Mouse (Mus musculus): ENCODE data around the gene Wrap73. TPM values are rescaled to one million over a fixed set of nuclear protein-coding genes. Genes with fewer than 3 reads are reported as not detected.

Wrap73 gene
- total RNA-seq, 2 experiments from 2014 or later = 33.8 to 36.0 TPM

DNA sequence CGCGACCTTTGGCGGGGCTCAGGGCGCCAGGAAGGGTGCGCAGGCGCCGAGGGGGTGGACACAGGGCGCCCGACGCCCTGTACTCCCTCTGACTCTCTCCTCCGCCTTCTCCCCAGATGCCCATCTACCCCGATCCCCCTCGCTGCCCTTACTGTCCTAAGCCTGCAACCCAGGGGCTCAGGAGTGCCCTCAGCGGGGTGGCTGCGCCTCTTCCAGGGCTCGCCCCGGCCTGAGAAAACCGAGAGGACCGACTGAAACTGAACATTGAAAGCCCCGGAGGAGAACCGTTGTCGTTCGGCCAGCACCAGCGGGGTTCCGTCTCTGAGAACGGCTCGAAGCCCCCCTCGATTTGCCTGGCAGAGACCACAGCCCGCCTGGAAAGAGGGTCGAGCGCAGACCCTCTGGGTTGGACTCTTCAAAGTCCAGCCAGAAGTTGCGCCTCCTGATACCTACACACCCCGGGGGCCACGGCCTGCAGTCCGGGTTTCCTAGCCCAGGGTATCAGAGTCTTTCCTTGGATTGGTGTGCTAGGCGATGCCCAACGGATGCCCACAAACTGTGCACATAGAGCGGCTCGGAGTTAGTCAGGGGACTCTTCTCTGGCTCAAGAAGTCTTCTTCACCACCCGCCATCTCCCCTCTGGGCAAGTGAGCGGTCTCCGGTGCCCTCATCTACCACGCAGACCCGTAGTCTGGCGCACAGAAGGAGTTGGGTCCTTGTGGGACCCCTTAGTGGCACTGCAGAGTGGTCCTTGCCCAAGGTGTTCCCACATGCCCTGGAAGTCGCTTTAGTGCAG lies 1.8 kb upstream of the Wrap73 start:
- DNase-seq = no peak

DNA sequence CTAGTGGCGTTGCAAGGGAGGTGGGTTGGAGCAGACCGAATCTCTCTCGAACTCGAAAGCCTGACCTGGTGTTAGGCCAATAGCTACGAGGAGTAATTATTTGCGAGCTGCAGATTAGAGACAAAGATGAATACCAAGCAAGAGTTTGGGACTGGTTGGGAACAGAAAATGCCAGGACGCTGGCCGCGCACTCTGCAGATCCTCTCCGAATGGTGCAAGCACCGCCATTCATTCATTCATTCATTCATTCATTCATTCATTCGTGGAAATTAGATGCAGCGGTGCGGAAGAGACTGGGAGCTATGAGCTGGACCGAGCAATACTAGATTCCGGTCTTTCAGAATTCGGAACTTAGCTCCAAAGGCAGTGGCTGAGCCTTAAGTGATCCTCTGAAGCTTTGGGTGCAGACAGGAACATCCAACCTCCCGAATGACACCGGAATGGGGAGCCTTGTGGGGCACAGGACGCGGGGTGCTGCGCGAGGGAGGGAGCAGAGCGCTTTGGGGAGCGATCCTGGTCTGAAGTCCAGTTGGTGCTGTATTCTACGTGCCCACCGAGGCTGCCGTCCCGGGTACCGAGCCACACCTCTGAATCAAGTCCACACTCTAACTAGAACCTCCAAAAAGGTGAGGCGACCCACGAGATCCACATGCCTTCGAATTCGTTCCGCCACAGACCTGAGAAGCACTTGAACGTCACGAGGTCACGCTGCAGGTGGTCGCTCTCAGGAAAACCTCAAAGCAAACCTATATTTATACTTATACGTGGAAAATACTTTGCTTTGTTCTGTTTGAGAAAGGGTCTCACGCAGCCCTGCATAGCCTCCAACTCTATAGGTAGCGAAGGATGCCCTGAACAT lies 934 bp upstream of the Wrap73 start:
- no peak for DNase-seq

DNA sequence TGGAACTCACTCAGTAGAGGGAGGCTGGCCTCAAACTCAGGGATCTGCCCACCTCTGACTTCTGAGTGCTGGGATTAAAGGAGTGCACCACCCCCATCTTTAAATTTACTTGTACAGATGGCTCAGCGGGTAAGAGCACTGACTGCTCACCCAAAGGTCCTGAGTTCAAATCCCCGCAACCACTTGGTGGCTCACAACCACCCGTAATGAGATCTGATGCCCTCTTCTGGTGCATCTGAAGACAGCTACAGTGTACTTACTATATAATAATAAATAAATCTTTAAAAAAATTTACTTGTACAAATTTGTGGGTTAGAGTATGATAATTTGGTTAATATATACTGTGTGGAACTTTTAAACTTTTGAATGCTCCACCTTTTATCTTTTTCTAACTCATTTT lies 2.5 kb downstream of the Wrap73 start:
- DNase-seq = no peak

DNA sequence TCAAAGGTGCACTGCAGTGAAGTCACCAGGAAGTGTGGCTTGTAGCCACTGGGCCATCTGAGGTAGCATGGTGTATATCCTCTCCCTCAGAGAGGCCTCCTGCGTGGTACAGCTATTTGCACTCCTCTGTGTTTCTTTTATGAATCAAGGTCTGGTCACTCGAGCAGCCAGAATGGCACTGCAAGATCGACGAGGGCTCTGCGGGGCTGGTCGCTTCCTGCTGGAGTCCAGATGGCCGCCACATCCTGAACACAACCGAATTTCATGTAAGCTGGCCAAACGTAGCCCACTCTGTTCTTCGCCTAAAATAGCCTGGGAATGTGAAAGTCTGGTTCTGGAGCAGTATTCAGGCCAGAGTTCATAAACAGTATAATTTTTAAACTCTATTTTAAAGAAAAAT lies 4.2 kb downstream of the Wrap73 start:
- DNase-seq = no peak

DNA sequence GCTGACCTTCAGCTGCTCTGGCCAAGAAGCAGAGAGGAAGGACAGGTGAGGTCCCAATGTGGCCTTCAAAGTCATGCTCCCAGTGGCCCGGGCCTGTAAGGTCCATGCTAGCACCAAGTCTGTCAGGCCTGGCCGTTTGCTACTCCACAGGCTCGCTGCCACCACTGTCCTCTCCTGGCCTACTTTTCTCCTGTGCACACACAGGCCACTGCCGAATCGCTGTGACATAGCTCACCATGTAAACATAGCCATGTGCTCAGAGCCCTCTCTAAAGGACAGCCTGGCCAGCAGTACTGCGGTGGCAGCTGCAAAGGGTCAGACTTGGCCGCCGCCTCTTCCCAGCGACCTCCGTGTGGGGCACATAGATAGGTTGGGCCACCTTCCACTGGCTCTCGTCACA lies 11.9 kb downstream of the Wrap73 start:
- no peak for DNase-seq

DNA sequence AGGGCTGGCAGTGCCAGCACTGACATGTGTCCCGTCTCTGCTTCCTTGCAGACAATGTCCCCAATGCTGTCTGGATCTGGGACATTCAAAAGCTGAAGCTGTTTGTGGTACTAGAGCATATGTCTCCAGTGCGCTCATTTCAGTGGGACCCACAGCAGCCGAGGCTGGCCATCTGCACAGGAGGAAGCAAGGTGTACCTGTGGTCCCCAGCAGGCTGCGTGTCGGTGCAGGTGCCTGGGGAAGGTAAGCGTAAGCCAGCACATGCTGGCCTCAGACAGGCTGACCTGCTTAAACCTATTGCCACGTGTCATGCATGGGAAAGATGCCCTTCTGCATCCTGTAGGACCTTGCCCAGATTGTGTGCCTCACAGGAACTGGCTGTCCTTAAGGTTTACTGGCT lies 13.9 kb downstream of the Wrap73 start:
- no peak for DNase-seq

DNA sequence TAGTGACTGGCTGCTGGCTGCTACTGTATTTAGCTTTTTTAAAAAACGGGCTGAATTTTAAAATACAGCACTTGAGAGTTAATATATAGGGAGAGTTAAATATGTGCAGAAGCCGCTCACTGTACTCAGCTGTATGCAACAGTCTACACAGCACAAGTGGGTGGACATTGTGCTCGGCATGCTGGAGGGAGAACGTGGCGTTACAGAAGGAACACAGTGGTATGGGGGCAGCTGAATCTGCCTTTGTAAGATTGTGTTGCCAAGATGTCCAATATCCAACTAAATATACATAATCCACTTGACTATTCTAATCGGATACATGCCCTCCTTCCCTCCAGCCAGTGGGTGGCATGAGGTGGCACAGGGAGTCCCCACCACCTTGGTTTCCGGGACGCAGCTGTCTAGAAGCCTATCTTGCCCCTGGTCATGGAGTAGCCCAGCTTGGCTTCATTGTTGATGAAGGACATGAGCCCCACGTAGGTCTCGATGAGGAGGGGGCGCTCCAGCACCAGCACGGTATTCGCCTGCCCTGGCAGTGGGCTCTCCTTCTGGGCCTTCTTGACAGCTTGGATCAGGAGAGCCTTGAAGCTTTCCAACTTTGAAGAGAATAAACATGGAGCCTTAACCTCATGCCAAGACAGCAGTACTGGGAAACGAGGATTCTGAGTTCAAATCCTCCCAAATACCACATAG lies 15.9 kb downstream of the Wrap73 start:
- DNase-seq = no peak

DNA sequence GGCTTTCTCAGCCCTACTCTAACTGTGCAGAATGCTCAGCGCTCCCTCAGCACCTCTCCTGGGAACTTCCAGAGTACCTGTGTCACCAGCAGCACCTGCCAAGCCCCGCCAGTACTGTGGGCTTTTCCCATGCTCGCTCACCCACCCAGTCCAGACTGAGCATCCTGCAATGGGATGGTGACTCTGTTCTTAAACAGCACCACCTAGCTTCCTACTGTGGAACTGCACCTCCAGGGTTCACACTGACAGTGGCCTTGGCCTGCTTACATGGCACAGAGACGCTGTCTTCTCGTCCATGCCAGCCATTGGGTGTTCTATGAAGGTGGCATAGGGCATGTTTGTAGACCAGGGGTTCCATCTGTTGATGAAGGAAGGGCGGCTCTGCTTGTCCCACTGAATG lies 16.8 kb downstream of the Wrap73 start:
- peak; percentile 72 to 78 for DNase-seq

DNA sequence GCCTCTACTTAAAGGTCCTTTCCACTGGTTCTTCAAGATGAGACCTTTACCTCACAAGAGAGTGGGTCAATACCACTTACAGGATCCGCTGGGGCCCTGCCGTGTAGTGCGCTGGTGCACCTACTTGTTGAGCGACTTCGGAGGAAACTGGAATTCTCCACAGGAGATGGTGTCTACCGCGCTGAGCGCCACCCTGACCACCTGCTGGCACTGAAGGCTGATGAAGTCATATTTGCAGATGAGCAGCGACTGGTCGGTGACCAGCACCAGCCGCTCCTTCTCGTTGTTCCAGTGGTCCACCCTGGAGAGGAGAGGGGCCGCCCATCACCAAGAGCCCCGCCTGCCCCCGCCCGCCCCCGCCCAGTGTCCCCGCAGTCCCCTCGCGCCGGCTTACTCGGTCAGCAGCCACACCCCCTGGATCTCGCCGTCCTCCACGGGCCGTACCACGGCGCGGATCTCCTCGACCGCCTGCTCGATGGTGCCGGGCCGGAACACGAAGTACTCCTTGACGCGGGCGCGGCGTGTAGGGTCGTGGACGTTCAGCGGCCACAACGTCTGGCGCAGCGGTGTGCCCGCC lies 17.9 kb downstream of the Wrap73 start:
- DNase-seq = no peak

DNA sequence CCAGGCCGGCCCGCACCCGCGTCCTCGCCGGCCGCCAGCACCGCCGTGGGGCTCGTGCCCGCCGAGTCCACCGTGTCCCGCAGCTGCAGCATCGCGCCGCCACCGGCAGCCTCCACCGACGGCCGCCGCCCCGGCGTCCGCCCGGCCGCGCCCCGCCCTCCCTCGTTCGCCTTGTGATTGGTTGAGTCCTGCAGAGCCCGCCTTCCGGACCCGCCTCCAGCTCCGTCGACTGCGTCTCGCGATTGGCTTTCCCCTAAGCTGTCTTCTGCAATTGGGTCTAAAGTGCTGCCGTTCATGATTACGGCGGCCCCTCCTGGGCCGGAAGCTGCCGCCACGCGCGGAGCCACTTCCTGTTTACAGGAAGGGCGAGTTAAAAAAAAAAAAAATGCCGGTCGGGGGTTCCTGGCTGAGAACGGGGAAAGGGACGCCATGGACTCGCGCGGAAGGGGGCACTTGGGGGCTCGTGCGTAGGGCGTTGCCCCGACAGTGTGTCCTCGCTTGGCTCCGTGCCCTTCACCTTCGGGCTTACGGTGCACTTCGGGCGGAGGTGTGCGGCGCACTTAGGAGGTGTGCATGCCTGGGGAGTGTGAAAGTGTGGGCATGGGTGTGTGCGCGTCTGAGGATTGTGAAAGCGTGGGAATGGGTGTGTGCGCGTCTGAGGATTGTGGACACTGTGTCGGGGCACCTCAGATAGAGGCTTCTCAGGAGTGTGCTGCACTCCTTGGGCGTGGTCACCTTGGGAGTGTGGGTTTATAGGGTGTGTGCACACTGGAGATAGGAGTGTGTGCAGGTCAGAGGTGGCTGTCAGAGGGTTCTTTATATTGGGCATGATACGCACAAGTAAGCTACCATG lies 18.6 kb downstream of the Wrap73 start, which contains the start of gene Tprgl:
Gene Tprgl (minus strand): TSS at position 129 of the 853 bp plus-strand sequence.
- peak; percentile 96 for DNase-seq

DNA sequence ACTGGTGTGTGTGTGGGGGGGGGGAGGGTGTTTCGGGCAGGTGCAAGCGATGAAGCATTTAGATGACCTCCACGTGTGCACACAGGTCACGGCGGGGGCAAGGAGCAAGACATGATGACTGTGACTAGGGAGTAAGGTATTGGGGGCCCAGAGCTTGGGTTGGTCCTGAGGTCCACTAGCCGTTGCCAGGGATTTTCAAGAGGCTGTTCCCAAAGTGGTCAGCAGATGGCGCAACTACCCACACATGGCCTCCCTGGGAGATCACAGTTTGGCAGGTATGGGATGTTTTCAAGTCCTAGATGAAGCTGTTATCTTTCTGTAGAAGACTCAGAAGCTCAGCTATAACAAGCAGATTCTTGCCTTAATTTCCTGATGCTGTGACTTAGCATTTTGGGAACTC lies 21.1 kb downstream of the Wrap73 start:
- peak; percentile 47 to 50 for DNase-seq

DNA sequence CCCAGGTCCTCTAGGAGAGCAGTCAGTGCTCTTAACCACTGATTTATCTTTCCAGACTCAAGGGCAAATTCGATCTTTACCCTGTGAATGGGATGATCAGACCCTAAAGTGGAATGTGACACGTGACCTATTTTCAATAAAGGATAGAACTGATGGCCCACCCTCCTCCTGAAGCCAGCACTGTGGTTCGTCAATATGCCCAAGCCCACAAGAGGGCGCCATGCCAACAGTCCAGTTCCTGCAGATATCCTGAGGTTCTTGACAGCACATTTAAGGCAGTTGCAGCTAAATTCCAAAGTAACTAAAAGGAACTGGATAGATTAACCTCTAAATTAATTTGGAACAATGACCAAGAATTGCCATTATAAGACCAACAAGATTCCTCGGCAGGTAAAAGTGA lies 24.9 kb downstream of the Wrap73 start:
- DNase-seq = no peak

DNA sequence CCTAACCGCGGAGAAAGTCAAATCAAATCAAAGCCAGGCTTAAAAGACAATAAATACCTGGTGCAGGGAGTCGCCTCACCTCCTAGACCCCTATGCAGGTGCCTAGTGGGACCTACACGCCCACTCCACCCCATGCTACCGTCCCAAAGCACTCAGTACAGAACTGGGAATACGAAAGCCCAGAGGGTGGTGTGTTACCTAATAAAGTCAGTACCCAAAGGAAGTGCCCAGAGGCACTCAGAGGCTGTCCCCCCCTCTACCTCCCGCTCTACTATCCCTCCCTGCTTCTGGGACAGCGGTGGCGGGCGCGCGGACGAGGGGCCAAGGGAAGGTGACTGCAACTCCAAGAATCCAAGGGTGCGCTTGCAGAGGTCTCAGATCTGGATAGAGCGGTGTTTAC lies 27.8 kb downstream of the Wrap73 start:
- DNase-seq = no peak

DNA sequence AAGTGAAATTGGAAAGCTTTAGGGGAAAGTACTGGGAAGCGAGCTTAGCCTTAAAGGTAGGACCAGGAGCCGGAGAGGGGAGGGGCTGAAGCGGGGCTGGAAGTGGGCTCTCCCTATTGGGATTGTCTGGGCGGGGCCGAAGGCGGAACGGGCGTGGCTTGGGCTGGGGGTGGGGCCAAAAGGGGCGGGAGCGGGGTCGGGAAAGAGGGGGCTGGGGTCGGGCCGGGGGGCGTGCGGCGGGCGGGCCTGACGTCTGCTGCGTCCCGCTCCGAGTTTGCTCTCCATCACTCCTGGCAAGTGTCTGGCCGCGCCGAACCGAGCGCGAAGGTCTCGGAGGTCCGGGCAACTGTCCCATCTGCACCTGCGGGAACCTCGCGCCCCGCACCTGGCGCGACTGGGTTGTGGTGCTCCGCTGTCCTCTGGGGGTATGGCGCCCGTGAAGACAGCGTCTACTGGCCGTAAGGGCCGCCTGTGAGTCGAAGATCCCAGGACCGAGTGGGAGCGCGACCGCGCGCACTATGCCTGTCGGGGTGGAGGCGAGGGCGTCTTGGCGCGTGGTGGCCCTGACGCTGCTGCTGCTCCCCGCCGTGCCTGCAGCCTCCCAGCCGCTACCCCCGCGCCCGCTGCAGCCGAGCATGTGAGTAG lies 28.5 kb downstream of the Wrap73 start, which contains the start of gene Megf6:
Gene Megf6 (plus strand): TSS at position 225 of the 645 bp plus-strand sequence.
- no peak for DNase-seq

DNA sequence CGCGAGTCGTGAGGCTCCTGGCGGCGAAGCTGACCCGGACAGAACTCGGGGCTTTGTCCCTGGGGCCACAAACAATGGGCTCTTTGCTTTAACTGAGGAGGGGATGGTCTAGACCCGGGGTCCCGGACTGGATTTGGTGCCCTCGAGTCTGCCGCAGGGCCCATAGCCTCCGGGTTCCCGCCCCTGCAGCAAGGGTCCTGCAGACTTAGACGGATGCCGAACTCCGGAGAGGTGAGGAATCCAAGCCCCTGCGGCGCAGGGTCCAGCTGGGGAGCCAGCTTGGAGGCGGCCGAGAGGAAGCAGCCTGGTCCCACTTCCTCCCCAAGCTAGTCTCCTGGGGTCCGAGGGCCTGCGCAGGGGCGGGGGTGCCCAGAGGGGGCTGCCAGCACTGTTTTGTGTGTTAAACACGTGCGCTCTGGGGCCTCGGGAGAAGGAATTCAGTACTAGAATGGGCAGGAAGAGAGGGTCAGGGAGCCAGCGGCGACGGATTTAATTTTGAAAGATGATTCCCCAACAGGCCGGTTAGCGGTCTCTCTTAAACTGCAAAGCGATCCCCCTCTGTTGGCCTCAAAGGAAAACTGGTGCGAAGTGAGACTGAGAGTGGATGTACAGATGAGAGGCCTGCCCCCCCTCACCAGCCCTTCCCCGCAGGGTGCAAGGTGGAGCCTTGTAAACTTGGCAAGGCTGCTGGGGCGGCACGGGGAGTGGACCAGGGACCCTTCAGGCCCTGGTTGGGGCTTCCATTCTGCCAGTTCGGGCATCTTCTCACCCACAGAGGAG lies 29.2 kb downstream of the Wrap73 start:
- DNase-seq = no peak

DNA sequence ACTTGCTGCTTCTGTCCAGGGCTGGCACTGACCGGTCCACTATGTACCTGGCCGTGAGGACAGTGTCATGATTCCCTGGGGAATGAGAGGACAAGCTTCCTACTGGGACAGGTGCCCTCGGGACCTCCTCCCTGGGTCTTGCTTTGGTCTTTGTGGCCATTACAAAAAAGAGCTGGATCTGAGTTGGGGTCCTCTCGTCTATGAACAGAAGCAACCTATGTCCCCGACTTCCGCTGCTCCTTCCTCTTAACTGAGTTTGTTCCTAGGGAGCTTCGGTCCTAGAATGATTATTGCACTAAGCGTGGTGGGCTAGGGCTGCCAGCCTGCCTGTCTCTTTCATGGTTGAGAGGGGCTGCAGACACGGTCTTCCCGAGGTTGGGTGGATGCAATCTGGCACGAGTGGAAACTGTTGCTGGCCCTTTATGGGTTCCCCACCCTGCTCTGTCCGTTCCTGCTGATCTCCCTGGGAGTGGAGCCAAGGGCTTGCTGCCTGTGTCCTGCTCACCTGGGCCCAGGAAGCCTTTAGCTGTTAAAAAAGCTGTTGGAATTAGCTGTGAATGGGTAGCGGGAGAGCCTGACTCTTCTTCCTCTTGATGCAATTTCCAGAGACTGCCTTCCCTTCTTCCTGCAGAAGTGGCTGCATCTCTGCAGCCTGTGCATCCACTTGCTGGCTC lies 29.9 kb downstream of the Wrap73 start:
- no peak for DNase-seq

DNA sequence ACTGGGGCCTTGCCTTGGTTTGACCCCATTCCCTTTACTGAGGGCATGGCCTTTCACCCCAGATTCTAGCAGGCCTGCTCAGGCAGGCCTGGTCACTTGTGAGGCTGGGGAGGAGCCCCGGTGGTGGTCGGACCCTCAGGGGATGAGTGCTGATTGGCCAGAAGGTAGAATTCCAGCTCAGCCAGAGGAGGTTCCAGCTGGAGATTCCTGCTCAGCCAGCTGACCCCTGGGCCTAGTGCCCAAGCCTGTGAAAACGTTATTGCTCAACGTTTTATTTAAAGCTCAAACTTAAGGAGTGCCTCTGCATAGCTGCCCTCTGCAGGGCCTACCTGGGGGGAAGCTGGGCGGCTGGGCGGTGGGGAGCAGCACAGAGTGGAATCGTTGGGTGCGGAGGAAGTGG lies 35.1 kb downstream of the Wrap73 start:
- no peak for DNase-seq

DNA sequence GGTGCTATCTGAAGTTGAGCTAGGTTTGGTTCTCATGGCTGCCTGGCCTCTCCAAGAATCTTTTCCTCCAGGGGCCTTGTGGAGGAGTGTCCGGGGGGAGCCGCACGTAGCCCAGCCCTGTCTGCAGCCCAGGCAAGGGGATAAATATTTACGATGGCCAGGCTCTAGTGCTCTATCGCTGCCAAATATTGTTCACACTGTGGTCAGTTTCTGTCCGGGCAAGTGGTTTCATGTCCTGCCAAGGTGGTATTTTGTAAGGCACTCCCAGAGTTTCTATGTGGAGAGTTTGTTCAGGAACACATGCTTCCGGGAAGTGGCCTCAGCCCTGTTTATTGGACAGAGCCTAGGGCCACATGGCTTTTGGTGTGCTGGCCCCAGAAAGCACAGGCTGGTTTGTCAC lies 38.8 kb downstream of the Wrap73 start:
- no peak for DNase-seq

DNA sequence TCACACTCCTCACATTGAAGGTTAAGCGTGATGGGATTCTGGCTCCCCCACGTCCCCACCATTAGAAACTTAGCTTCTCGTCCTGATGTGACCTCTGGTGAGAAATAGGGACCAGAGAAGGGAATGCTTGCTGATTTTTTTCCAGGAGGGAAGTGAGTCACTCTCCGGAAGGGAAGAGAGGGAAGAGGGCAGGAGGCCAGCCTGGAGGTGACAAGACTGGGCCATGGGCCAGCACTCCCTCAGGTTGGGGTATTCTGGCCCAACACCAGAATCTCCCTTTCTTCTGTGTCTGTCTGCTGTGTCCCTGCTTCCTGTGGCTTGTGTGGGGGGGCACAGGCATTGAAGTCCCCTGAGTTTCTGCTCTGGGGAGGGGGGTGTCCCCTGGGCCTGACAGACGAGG lies 41.4 kb downstream of the Wrap73 start:
- DNase-seq = no peak

DNA sequence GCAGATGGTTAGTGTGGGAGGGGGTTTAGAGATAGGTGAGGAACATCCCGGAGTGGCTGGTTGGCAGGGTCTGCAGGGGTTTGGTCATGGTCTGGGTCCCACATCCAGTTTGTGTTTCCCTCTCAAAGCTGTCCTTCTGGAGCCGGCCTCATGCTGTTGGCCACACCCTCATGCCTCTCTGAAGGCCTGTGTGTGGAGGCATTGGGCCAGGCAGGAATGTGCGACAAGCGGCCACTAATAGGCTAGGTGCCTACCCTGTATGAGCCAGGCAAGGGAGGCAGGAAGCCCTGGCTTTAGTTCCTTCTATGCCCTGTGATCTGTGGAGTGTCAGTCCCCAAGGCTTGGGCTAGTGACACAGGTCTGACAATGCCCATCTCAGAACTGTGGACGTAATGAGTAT lies 42.8 kb downstream of the Wrap73 start:
- DNase-seq = no peak

Data from layer of hippocampus, postnatal 36 days (tissue).